Mouse (Mus musculus): ENCODE measurements around the gene Vwa5b2.

The Vwa5b2 gene

GRCm38 (mm10) chr16:20589366-20589938, at the start of gene Vwa5b2:
Gene Vwa5b2, plus strand, starts transcription at chr16:20589471.
- DNase-seq, result peak in 1 of 2 experiments; percentile 28

- DNase-seq, result no peak
These were observed 49.6 kb upstream of the Vwa5b2 start for GRCm38 (mm10) chr16:20539649-20540048.

- DNase-seq, result no peak
These were observed 48.8 kb upstream of the Vwa5b2 start for GRCm38 (mm10) chr16:20540438-20540837.

GRCm38 (mm10) chr16:20545696-20546095, 43.6 kb upstream of the Vwa5b2 start:
- no peak for DNase-seq

GRCm38 (mm10) chr16:20547423-20547822, 41.8 kb upstream of the Vwa5b2 start:
- no peak for DNase-seq

GRCm38 (mm10) chr16:20548096-20548948, 40.9 kb upstream of the Vwa5b2 start, which contains the start of gene Abcf3:
Gene Abcf3, plus strand, starts transcription at chr16:20548577.
- peak; percentile 96 to 98 for DNase-seq

GRCm38 (mm10) chr16:20549161-20549560, 40.1 kb upstream of the Vwa5b2 start:
- DNase-seq, result no peak

- no peak for DNase-seq
These were observed 37.6 kb upstream of the Vwa5b2 start for GRCm38 (mm10) chr16:20551691-20552090.

GRCm38 (mm10) chr16:20552594-20552993, 36.7 kb upstream of the Vwa5b2 start:
- DNase-seq, result no peak

GRCm38 (mm10) chr16:20555000-20555399, 34.3 kb upstream of the Vwa5b2 start:
- no peak for DNase-seq

- no peak for DNase-seq
These were observed 31.9 kb upstream of the Vwa5b2 start for GRCm38 (mm10) chr16:20557381-20557780.

GRCm38 (mm10) chr16:20565075-20565474, 24.2 kb upstream of the Vwa5b2 start:
- DNase-seq, result no peak

- DNase-seq, result peak; percentile 43 to 61
These were observed 838 bp downstream of the Vwa5b2 start for GRCm38 (mm10) chr16:20589939-20590679.

- no peak for DNase-seq
These were observed 1.4 kb downstream of the Vwa5b2 start for GRCm38 (mm10) chr16:20590680-20591038.

- no peak for DNase-seq
These were observed 1.9 kb downstream of the Vwa5b2 start for GRCm38 (mm10) chr16:20591076-20591705.

GRCm38 (mm10) chr16:20595060-20595673, 5.9 kb downstream of the Vwa5b2 start:
- no peak for DNase-seq

GRCm38 (mm10) chr16:20595737-20596136, 6.5 kb downstream of the Vwa5b2 start:
- no peak for DNase-seq

- DNase-seq, result no peak
These were observed 7.6 kb downstream of the Vwa5b2 start for GRCm38 (mm10) chr16:20596687-20597441.

- no peak for DNase-seq
These were observed 11.2 kb downstream of the Vwa5b2 start for GRCm38 (mm10) chr16:20600511-20600910.

- DNase-seq, result no peak
These were observed 15.4 kb downstream of the Vwa5b2 start for GRCm38 (mm10) chr16:20604705-20605104.

GRCm38 (mm10) chr16:20610501-20611356, 21.5 kb downstream of the Vwa5b2 start:
- DNase-seq, result peak; percentile 72 to 83
